Mouse (Mus musculus) testis, adult 2 months (tissue): Measurements from ENCODE around the gene Krt75.

Experiments used
- CTCF ChIP-seq: fragments of 200-500 bp; IDR thresholded peaks from 2 replicates; pipeline ENCODE4 v1.5.1; 2012; ENCODE audit warnings: low read depth, mild to moderate bottlenecking, inconsistent platforms, low read length, moderate library complexity; ENCODE audit not compliant: control insufficient read depth, insufficient read depth, insufficient replicate concordance
- POLR2A ChIP-seq: fragments of 200-500 bp; IDR thresholded peaks from 2 replicates; pipeline ENCODE4 v1.6.1; 2012; ENCODE audit warnings: low read depth, mild to moderate bottlenecking, inconsistent platforms, low read length, moderate library complexity; ENCODE audit not compliant: control insufficient read depth

DNA sequence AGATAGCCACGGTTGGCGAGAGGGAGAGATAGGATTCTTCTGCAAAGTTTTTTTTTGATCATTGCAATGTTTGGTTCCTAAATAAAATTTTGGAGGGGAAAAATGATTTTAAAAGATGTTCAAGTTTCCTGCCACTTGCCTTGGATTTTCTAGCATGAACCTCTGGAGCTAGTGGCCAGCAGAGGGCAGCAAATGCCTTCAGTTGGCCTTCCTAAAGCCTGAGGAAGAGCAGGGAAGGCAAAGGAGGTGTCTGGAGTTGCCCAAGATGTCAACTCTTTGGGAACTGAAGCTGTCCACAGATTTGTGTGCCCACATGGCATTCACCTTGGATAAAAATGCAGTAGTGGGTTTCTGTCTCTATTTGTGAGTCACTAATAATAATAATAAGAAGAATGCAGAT, 53.9 kb downstream of the Krt75 start:
- no peak for TF ChIP-seq POLR2A
- TF ChIP-seq CTCF: peak; percentile 71; the same call in 1 of the 2 replicates
